Mouse (Mus musculus): ENCODE results near the gene H2al1c. TPM values are rescaled to one million over a fixed set of nuclear protein-coding genes. Genes with fewer than 3 reads are reported as not detected.
"Not testable (repeated sequence)": the region's sequence is repeated elsewhere in the genome, so short reads cannot be mapped to it uniquely, and the experiment has no call there.

Gene H2al1c
- total RNA-seq (2021), result not detected
- long read RNA-seq, result 0 reads

GRCm38 (mm10) chrX:11305355-11305754 is at the start of gene H2al1c:
Gene H2al1c (plus strand): TSS chrX:11305655.
- not testable (repeated sequence) for DNase-seq (ENCODE audit: low spot score in 2 of 2)

GRCm38 (mm10) chrX:11264918-11265317 is 40.5 kb upstream of the H2al1c start:
- no peak for DNase-seq (ENCODE audit: low spot score in 2 of 2)

- peak in 1 of 2 experiments; percentile 3 for DNase-seq (ENCODE audit: low spot score in 2 of 2)
These were observed 37.7 kb upstream of the H2al1c start for GRCm38 (mm10) chrX:11267791-11268190.

- DNase-seq (ENCODE audit: low spot score in 2 of 2), result peak; percentile 7 to 22
These were observed 36.4 kb upstream of the H2al1c start for GRCm38 (mm10) chrX:11269074-11269473.

- DNase-seq (ENCODE audit: low spot score in 2 of 2), result no peak
These were observed 32.3 kb upstream of the H2al1c start for GRCm38 (mm10) chrX:11273190-11273589.

- DNase-seq (ENCODE audit: low spot score in 2 of 2), result no peak
These were observed 28.4 kb upstream of the H2al1c start for GRCm38 (mm10) chrX:11277083-11277482.

GRCm38 (mm10) chrX:11280741-11281140 is 24.7 kb upstream of the H2al1c start:
- no peak for DNase-seq (ENCODE audit: low spot score in 2 of 2)

GRCm38 (mm10) chrX:11288306-11288882 is 17.1 kb upstream of the H2al1c start:
- DNase-seq (ENCODE audit: low spot score in 2 of 2), result no peak

- DNase-seq (ENCODE audit: low spot score in 2 of 2), result no peak
These were observed 16.2 kb upstream of the H2al1c start for GRCm38 (mm10) chrX:11289244-11289643.

- not testable (repeated sequence) for DNase-seq (ENCODE audit: low spot score in 2 of 2)
These were observed 6.5 kb upstream of the H2al1c start, which contains the start of gene H2al1a for GRCm38 (mm10) chrX:11298957-11299356. Gene H2al1a (plus strand): TSS chrX:11299257.

- not testable (repeated sequence) for DNase-seq (ENCODE audit: low spot score in 2 of 2)
These were observed 3.3 kb upstream of the H2al1c start, which contains the start of gene H2al1b for GRCm38 (mm10) chrX:11302132-11302531. Gene H2al1b (plus strand): TSS chrX:11302432.

- DNase-seq (ENCODE audit: low spot score in 2 of 2), result not testable (repeated sequence)
These were observed 3.1 kb downstream of the H2al1c start, which contains the start of gene H2al1d for GRCm38 (mm10) chrX:11308524-11308923. Gene H2al1d (plus strand): TSS chrX:11308824.

GRCm38 (mm10) chrX:11311634-11312033 is 6.2 kb downstream of the H2al1c start, which contains the start of gene H2al1e:
Gene H2al1e (plus strand): TSS chrX:11311934.
- DNase-seq (ENCODE audit: low spot score in 2 of 2), result not testable (repeated sequence)

- not testable (repeated sequence) for DNase-seq (ENCODE audit: low spot score in 2 of 2)
These were observed 9.4 kb downstream of the H2al1c start, which contains the start of gene H2al1f for GRCm38 (mm10) chrX:11314858-11315257. Gene H2al1f (plus strand): TSS chrX:11315158.

GRCm38 (mm10) chrX:11317956-11318355 is 12.5 kb downstream of the H2al1c start, which contains the start of gene H2al1g:
Gene H2al1g (plus strand): TSS chrX:11318256.
- DNase-seq (ENCODE audit: low spot score in 2 of 2), result not testable (repeated sequence)

GRCm38 (mm10) chrX:11321192-11321591 is 15.7 kb downstream of the H2al1c start, which contains the start of gene H2al1h:
Gene H2al1h (plus strand): TSS chrX:11321492.
- DNase-seq (ENCODE audit: low spot score in 2 of 2), result not testable (repeated sequence)

- not testable (repeated sequence) for DNase-seq (ENCODE audit: low spot score in 2 of 2)
These were observed 18.9 kb downstream of the H2al1c start, which contains the start of gene H2al1i for GRCm38 (mm10) chrX:11324359-11324758. Gene H2al1i (plus strand): TSS chrX:11324659.

GRCm38 (mm10) chrX:11327522-11327921 is 22.1 kb downstream of the H2al1c start, which contains the start of gene H2al1j:
Gene H2al1j (plus strand): TSS chrX:11327822.
- DNase-seq (ENCODE audit: low spot score in 2 of 2), result not testable (repeated sequence)

GRCm38 (mm10) chrX:11345762-11346161 is 40.3 kb downstream of the H2al1c start:
- DNase-seq (ENCODE audit: low spot score in 2 of 2), result peak in 1 of 2 experiments; percentile 25

- DNase-seq (ENCODE audit: low spot score in 2 of 2), result no peak
These were observed 41.3 kb downstream of the H2al1c start for GRCm38 (mm10) chrX:11346756-11347155.

Measured in layer of hippocampus, adult 18-20 months (tissue).